Mouse (Mus musculus) neural tube, embryonic 12.5 days (tissue): ENCODE measurements around the gene Oas1h. TPM values are rescaled to one million over a fixed set of nuclear protein-coding genes. Genes with fewer than 3 reads are reported as not detected.

ENCODE experiments used
- ATAC-seq: fragments of 200-750 bp; cut with Nextera tagmentation; 2 replicates; pipeline ENCODE4 v1.8.0; 2017; ENCODE audit warnings: low read depth, mild to moderate bottlenecking, moderate TSS enrichment, moderate library complexity; ENCODE audit not compliant: low FRiP score
- H3K27ac ChIP-seq: fragments of 300-500 bp; sonication (generic); 2 replicates; pipeline ENCODE4 v1.5.1; 2016
- H3K27me3 ChIP-seq: fragments of 300-500 bp; sonication (generic); replicated peaks from 2 replicates; pipeline ENCODE4 v1.6.1; 2016; ENCODE audit warnings: mild to moderate bottlenecking
- H3K36me3 ChIP-seq: fragments of 300-500 bp; sonication (generic); 2 replicates; pipeline ENCODE4 v1.6.1; 2016; ENCODE audit warnings: mild to moderate bottlenecking
- H3K4me1 ChIP-seq: fragments of 300-500 bp; sonication (generic); 2 replicates; pipeline ENCODE4 v1.6.1; 2016
- H3K4me2 ChIP-seq: fragments of 300-500 bp; sonication (generic); replicated peaks from 2 replicates; pipeline ENCODE4 v1.6.1; 2016; ENCODE audit warnings: mild to moderate bottlenecking
- H3K4me3 ChIP-seq: fragments of 300-500 bp; sonication (generic); 2 replicates; pipeline ENCODE4 v1.5.1; 2016
- H3K9ac ChIP-seq: fragments of 300-500 bp; sonication (generic); 2 replicates; pipeline ENCODE4 v1.6.1; 2016; ENCODE audit warnings: mild to moderate bottlenecking
- H3K9me3 ChIP-seq: fragments of 300-500 bp; sonication (generic); 2 replicates; pipeline ENCODE4 v1.6.1; 2016; ENCODE audit warnings: mild to moderate bottlenecking
- WGBS: fragments of 180-500 bp; shearing (Covaris S2); methylation state at CpG from one replicate; pipeline ENCODE4 v1.1.7; 2016; 5-methylcytosine and 5-hydroxymethylcytosine counted together
- polyA plus RNA-seq: library from polyadenylated mRNA; unstranded; fragments of >200 nt; fragmentation: Nextera tagmentation; extraction: Ambion mirVana; gene quantifications from 2 replicates; pipeline ENCODE4 v1.2.1, GENCODE M21; 2016

Oas1h gene
- polyA plus RNA-seq = not detected in 2 replicates

GRCm38 (mm10) chr5:120861121-120861520 lies at the start of gene Oas1h:
Oas1h (plus strand) TSS chr5:120861421.
- Histone ChIP-seq H3K4me2 (no peak within 1 kb of the TSS), H3K36me3 (no peaks in the 10 kb centered on the region), H3K9ac (no peak within 1 kb of the TSS), H3K4me3 (no peak within 1 kb of the TSS), H3K27me3 (no peaks in the 10 kb centered on the region), H3K4me1 (no peaks in the 10 kb centered on the region), H3K9me3 (no peaks in the 10 kb centered on the region), H3K27ac (no peak within 1 kb of the TSS)
- no peak for ATAC-seq
- WGBS = 45% methylated on average over 4 of the region's 4 CpGs

- H3K36me3 ChIP-seq = no peaks in the 10 kb centered on the region
- WGBS = 8% methylated on average over 18 of the region's 18 CpGs
- no peaks in the 10 kb centered on the region; the same call in 1 of the 2 replicates for H3K4me1 ChIP-seq
- H3K9me3 ChIP-seq = no peaks in the 10 kb centered on the region
- peak within 1 kb of the TSS; percentile 57 for H3K4me2 ChIP-seq
- H3K4me3 ChIP-seq = peak within 1 kb of the TSS; percentile 11; the same call in 1 of the 2 replicates
- no peaks in the 10 kb centered on the region for H3K27me3 ChIP-seq
- H3K9ac ChIP-seq = 0 out of 2 replicates have a peak within 1 kb of the TSS, but pooled peaks have one; percentile 44
- ATAC-seq = 0 out of 2 replicates have a peak, but pooled peaks have one; percentile 44
- no peak within 1 kb of the TSS for H3K27ac ChIP-seq
Measured at GRCm38 (mm10) chr5:120811951-120812819, 49.0 kb upstream of the Oas1h start, which contains the start of gene Oas1c. Oas1c (minus strand) TSS chr5:120812514.

- H3K27ac ChIP-seq = no peak overlapping the region
- H3K4me2 ChIP-seq = peak overlapping the region; percentile 57
- H3K36me3 ChIP-seq = no peaks in the 10 kb centered on the region
- H3K9ac ChIP-seq = no peak overlapping the region
- 83% methylated on average over 6 of the region's 6 CpGs for WGBS
- H3K9me3 ChIP-seq = no peaks in the 10 kb centered on the region
- H3K4me1 ChIP-seq = no peaks in the 10 kb centered on the region; the same call in 1 of the 2 replicates
- H3K27me3 ChIP-seq = no peaks in the 10 kb centered on the region
- ATAC-seq = no peak
- no peak overlapping the region; the same call in 1 of the 2 replicates for H3K4me3 ChIP-seq
Measured at GRCm38 (mm10) chr5:120813023-120813422, 48.2 kb upstream of the Oas1h start.

GRCm38 (mm10) chr5:120815949-120816348 lies 45.3 kb upstream of the Oas1h start:
- Histone ChIP-seq H3K4me2 (no peak overlapping the region), H3K9me3 (peaks cover 15% of the 10 kb centered on the region), H3K27me3 (no peaks in the 10 kb centered on the region), H3K4me1 (no peaks in the 10 kb centered on the region; the same call in 1 of the 2 replicates), H3K36me3 (no peaks in the 10 kb centered on the region), H3K4me3 (no peak overlapping the region), H3K9ac (no peak overlapping the region), H3K27ac (no peak overlapping the region)
- 61% methylated on average over 3 of the region's 3 CpGs for WGBS
- ATAC-seq = no peak

GRCm38 (mm10) chr5:120818999-120819398 lies 42.2 kb upstream of the Oas1h start:
- Histone ChIP-seq H3K9me3 (peaks cover 16% of the 10 kb centered on the region), H3K4me3 (no peak overlapping the region), H3K27ac (no peak overlapping the region), H3K4me2 (no peak overlapping the region), H3K9ac (no peak overlapping the region), H3K27me3 (no peaks in the 10 kb centered on the region), H3K36me3 (no peaks in the 10 kb centered on the region), H3K4me1 (no peaks in the 10 kb centered on the region)
- ATAC-seq = no peak

GRCm38 (mm10) chr5:120831031-120831430 lies 30.2 kb upstream of the Oas1h start:
- Histone ChIP-seq H3K27me3 (0 out of 2 replicates have a peak, but pooled peaks cover 4% of the 10 kb centered on the region), H3K4me2 (no peak overlapping the region), H3K36me3 (no peaks in the 10 kb centered on the region), H3K27ac (no peak overlapping the region), H3K4me1 (no peaks in the 10 kb centered on the region), H3K9me3 (no peaks in the 10 kb centered on the region), H3K4me3 (no peak overlapping the region), H3K9ac (no peak overlapping the region)
- no peak for ATAC-seq
- WGBS = 87% methylated on average over 4 of the region's 4 CpGs

GRCm38 (mm10) chr5:120833335-120834280 lies 27.6 kb upstream of the Oas1h start:
- Histone ChIP-seq H3K4me2 (peak overlapping the region; percentile 22; the same call in 1 of the 2 replicates), H3K9me3 (no peaks in the 10 kb centered on the region), H3K27me3 (0 out of 2 replicates have a peak, but pooled peaks cover 4% of the 10 kb centered on the region), H3K36me3 (no peaks in the 10 kb centered on the region), H3K27ac (no peak overlapping the region), H3K4me1 (no peaks in the 10 kb centered on the region), H3K9ac (no peak overlapping the region), H3K4me3 (no peak overlapping the region)
- no peak for ATAC-seq
- 12% methylated on average over 17 of the region's 17 CpGs for WGBS

- H3K9me3 ChIP-seq = no peaks in the 10 kb centered on the region
- no peak overlapping the region for H3K4me2 ChIP-seq
- no peak for ATAC-seq
- no peak overlapping the region for H3K27ac ChIP-seq
- H3K4me1 ChIP-seq = no peaks in the 10 kb centered on the region
- H3K9ac ChIP-seq = no peak overlapping the region
- no peaks in the 10 kb centered on the region for H3K36me3 ChIP-seq
- WGBS = 8% methylated on average over 8 of the region's 8 CpGs
- 0 out of 2 replicates have a peak, but pooled peaks cover 4% of the 10 kb centered on the region for H3K27me3 ChIP-seq
- no peak overlapping the region for H3K4me3 ChIP-seq
Measured at GRCm38 (mm10) chr5:120836731-120837585, 24.3 kb upstream of the Oas1h start.

- Histone ChIP-seq H3K9me3 (0 out of 2 replicates have a peak, but pooled peaks cover 3% of the 10 kb centered on the region), H3K27ac (no peak overlapping the region), H3K9ac (no peak overlapping the region), H3K4me3 (no peak overlapping the region), H3K4me1 (no peaks in the 10 kb centered on the region), H3K27me3 (no peaks in the 10 kb centered on the region), H3K4me2 (no peak overlapping the region), H3K36me3 (no peaks in the 10 kb centered on the region)
- WGBS = 80% methylated on average over 3 of the region's 3 CpGs
- ATAC-seq = no peak
Measured at GRCm38 (mm10) chr5:120844713-120845112, 16.5 kb upstream of the Oas1h start.

- Histone ChIP-seq H3K9me3 (0 out of 2 replicates have a peak, but pooled peaks cover 3% of the 10 kb centered on the region), H3K4me2 (no peak within 1 kb of the TSS), H3K36me3 (no peaks in the 10 kb centered on the region), H3K9ac (no peak within 1 kb of the TSS), H3K4me3 (no peak within 1 kb of the TSS), H3K27me3 (no peaks in the 10 kb centered on the region), H3K27ac (no peak within 1 kb of the TSS), H3K4me1 (no peaks in the 10 kb centered on the region)
- no peak for ATAC-seq
- WGBS = 89% methylated on average over 4 of the region's 4 CpGs
Measured at GRCm38 (mm10) chr5:120847067-120847466, 14.2 kb upstream of the Oas1h start, which contains the start of gene Oas1f. Oas1f (plus strand) TSS chr5:120847367.

GRCm38 (mm10) chr5:120849601-120850136 lies 11.6 kb upstream of the Oas1h start:
- Histone ChIP-seq H3K4me1 (no peaks in the 10 kb centered on the region), H3K27me3 (no peaks in the 10 kb centered on the region), H3K36me3 (no peaks in the 10 kb centered on the region), H3K27ac (no peak overlapping the region), H3K9ac (no peak overlapping the region), H3K4me2 (no peak overlapping the region), H3K4me3 (no peak overlapping the region), H3K9me3 (peaks cover 11% of the 10 kb centered on the region)
- WGBS = 66% methylated on average over 3 of the region's 3 CpGs
- ATAC-seq = no peak
